Mouse (Mus musculus) left cerebral cortex, postnatal 36 days (tissue): Measurements from ENCODE around the gene Stub1. TPM values are rescaled to one million over a fixed set of nuclear protein-coding genes. Genes with fewer than 3 reads are reported as not detected.
A peak's percentile ranks its signal among the peaks of the same experiment; 100 is the strongest.

Source experiments
- microRNA-seq: library from miRNA; unstranded; fragments of <30 nt; microRNA quantifications from one replicate; pipeline ENCODE4 v1.2.0, GENCODE M21; 2022
- total RNA-seq, 2 experiments: library from RNA; stranded (reverse); gene quantifications; 2 replicates each; pipeline ENCODE4 v1.2.3; 2021

Stub1 gene
- total RNA-seq, 2 experiments from 2014 or later, result 171 to 188 TPM

Small RNAs within 50 kb of the gene (microRNA-seq; reads per million reads assigned to microRNA genes)
- gene Mir3082 (4.3 reads per million, percentile 12 among the genes with 10 or more reads in this experiment), gene Mir6966 (2.8 reads per million, percentile 5 among the genes with 10 or more reads in this experiment)

Other genes with a start within 250 kb of the Stub1 start
- gene Gng13, start 116.2 kb downstream of the Stub1 start, total RNA-seq, result 100 to 1,000 TPM; 154 to 195 TPM
- gene Chtf18, start 106.0 kb downstream of the Stub1 start, total RNA-seq, result 1 to 10 TPM; 2.9 to 3.7 TPM
- 10 to 100 TPM; 49.5 to 58.9 TPM for gene Rpusd1, start 105.7 kb downstream of the Stub1 start, total RNA-seq
- under 1 TPM; 0.35 to 0.39 TPM for gene Mslnl, start 97.4 kb downstream of the Stub1 start, total RNA-seq
- gene Msln, start 79.0 kb downstream of the Stub1 start, total RNA-seq, result 1 to 10 TPM; 1.5 to 4.7 TPM
- gene Narfl, start 59.6 kb downstream of the Stub1 start, total RNA-seq, result 10 to 100 TPM; 29.5 to 42.9 TPM
- gene Haghl, start 47.7 kb downstream of the Stub1 start, total RNA-seq, result 100 to 1,000 TPM; 114 to 117 TPM
- not detected for gene Ccdc78, start 46.8 kb downstream of the Stub1 start, total RNA-seq
- 10 to 100 TPM; 81.2 to 81.7 TPM for gene Fam173a, start 40.5 kb downstream of the Stub1 start, total RNA-seq
- gene AC134908.4, start 37.7 kb downstream of the Stub1 start, total RNA-seq, result under 1 TPM in 1 of 2 experiments, not detected in 1; 0.52 TPM
- gene Metrn, start 36.3 kb downstream of the Stub1 start, total RNA-seq, result 10 to 100 TPM; 80.7 to 96.2 TPM
- 100 to 1,000 TPM; 668 to 710 TPM for gene Fbxl16, start 24.3 kb downstream of the Stub1 start, total RNA-seq
- 10 to 100 TPM; 23.9 to 26.5 TPM for gene Wdr24, start 9.8 kb downstream of the Stub1 start, total RNA-seq
- 10 to 100 TPM; 54.1 to 58.7 TPM for gene Jmjd8, start 4.5 kb downstream of the Stub1 start, total RNA-seq
- 10 to 100 TPM; 47.5 to 54.0 TPM for gene Rhbdl1, start 3.9 kb upstream of the Stub1 start, total RNA-seq
- gene Gm20683, start 8.4 kb upstream of the Stub1 start, total RNA-seq, result 10 to 100 TPM; 22.0 to 24.9 TPM
- gene Rhot2, start 11.4 kb upstream of the Stub1 start, total RNA-seq, result 10 to 100 TPM; 73.7 to 86.7 TPM
- 10 to 100 TPM; 21.2 to 36.6 TPM for gene Wdr90, start 28.1 kb upstream of the Stub1 start, total RNA-seq
- gene Mcrip2, start 35.4 kb upstream of the Stub1 start, total RNA-seq, result 10 to 100 TPM; 23.5 to 29.8 TPM
- gene Mettl26, start 41.7 kb upstream of the Stub1 start, total RNA-seq, result 10 to 100 TPM; 33.3 to 36.4 TPM
- gene Wfikkn1, start 47.5 kb upstream of the Stub1 start, total RNA-seq, result 1 to 10 TPM; 1.4 to 1.5 TPM
- gene Rab40c, start 86.3 kb upstream of the Stub1 start, total RNA-seq, result 10 to 100 TPM; 46.1 to 58.0 TPM
- 100 to 1,000 TPM; 106 to 120 TPM for gene Pigq, start 111.5 kb upstream of the Stub1 start, total RNA-seq
- under 1 TPM in 1 of 2 experiments, not detected in 1; 0.30 TPM for gene Nhlrc4, start 111.6 kb upstream of the Stub1 start, total RNA-seq
- gene A930017K11Rik, start 119.2 kb upstream of the Stub1 start, total RNA-seq, result under 1 TPM; 0.41 to 0.59 TPM
- gene Capn15, start 152.4 kb upstream of the Stub1 start, total RNA-seq, result 10 to 100 TPM; 40.8 to 58.4 TPM
- 100 to 1,000 TPM in 1 of 2 experiments, 10 to 100 TPM in 1; 98.8 to 117 TPM for gene Rab11fip3, start 236.2 kb upstream of the Stub1 start, total RNA-seq